Mouse (Mus musculus): Measurements from ENCODE around the gene Bsdc1. TPM values are rescaled to one million over a fixed set of nuclear protein-coding genes. Genes with fewer than 3 reads are reported as not detected.

Bsdc1 gene
- polyA plus RNA-seq, 2 experiments: 34.7 to 52.1 TPM

DNA sequence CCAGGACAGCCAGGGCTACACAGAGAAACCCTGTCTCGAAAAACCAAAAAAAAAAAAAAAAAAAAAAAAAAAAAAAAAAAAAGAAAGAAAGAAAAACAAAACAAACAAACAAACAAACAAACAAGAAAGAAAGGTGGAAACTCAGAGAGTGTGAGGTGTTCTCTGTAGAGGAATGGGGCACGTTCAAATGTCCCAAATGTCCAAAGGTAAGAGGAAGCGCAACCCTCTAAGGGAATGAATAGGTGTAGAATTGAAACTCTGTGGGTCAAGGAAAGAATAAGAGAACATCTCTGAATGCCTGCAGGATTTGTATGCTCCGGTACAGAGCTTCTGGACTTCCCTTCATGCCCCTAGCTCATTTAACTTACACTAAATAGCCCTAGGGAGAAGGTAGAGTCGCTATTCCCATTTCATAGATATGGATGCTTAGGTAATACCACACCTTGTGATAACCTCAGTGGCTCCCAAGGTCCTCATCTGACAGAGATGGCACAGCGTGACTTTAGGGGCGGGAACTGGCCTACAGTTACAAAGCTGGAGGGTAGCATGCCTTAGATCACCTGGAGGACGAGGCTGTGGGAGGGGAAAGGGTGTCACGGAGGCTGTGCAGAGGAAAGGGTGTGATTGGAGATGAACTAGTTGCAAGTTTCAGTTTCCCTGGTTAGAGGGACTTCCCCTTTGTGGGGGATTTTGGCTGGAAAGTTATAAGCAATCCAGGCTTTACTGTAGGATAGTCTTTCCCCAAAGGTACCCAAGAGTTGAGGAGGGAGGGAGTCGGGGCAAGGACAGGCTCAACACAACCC, 46.3 kb downstream of the Bsdc1 start:
- ATAC-seq (ENCODE audit: insufficient read depth) (no peak), DNase-seq (ENCODE audit: low read depth in 3 of 3, low spot score in 3 of 3) (no peak)
- Histone ChIP-seq H3K36me3 (replicated peaks; ENCODE audit: control insufficient read depth, insufficient read depth, low read depth) (no peaks in the 10 kb centered on the region), H3K27me3 (ENCODE audit: control insufficient read depth, insufficient read depth, low read length) (peaks cover 3% of the 10 kb centered on the region), H3K9me3 (ENCODE audit: control insufficient read depth, low read length) (no peaks in the 10 kb centered on the region), H3K4me3 (ENCODE audit: insufficient read depth in 1 of 2, low read depth in 2 of 2, low read length in 2 of 2) (no peak overlapping the region), H3K9ac (replicated peaks) (no peak overlapping the region), H3K4me1 (replicated peaks; ENCODE audit: control insufficient read depth in 2 of 2, insufficient read depth in 2 of 2, low read length in 1 of 2) (peaks cover 0 to 3% of the 10 kb centered on the region in 2 experiments; a peak in 1 of 4 replicates), H3K4me2 (ENCODE audit: low read depth) (no peak overlapping the region), H3K27ac (no peak overlapping the region)
- TF ChIP-seq EP300 (IDR thresholded peaks at IDR 0.05; ENCODE audit: low read depth) (no peak), CTCF (IDR thresholded peaks at IDR 0.05; ENCODE audit: low read depth) (no peak)
- 42% methylated on average over 9 of the region's 10 CpGs for WGBS (ENCODE audit: insufficient replicate concordance)

DNA sequence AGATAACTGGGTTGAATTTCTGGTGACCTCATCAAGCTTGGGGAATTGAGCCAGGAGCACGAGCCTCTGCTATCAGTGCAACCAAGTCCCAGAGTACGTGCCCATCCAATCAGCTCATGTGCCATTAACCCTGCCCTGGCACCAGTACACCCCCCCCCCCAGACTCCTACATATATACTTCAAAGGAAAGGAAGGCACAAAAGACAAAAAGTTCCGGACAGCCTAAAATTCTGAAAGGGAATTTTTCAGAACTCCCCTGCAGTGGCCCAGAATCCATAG, 46.8 kb downstream of the Bsdc1 start:
- no peaks in the 10 kb centered on the region for H3K9me3 ChIP-seq (ENCODE audit: control insufficient read depth, low read length)
- H3K27ac ChIP-seq: no peak overlapping the region
- ATAC-seq (ENCODE audit: insufficient read depth) (no peak), DNase-seq (ENCODE audit: low read depth in 3 of 3, low spot score in 3 of 3) (no peak)
- H3K9ac ChIP-seq (replicated peaks): no peak overlapping the region
- H3K4me3 ChIP-seq (ENCODE audit: insufficient read depth in 1 of 2, low read depth in 2 of 2, low read length in 2 of 2): no peak overlapping the region
- WGBS (ENCODE audit: insufficient replicate concordance): 46% methylated on average over 3 of the region's 3 CpGs
- peaks cover 7% of the 10 kb centered on the region for H3K27me3 ChIP-seq (ENCODE audit: control insufficient read depth, insufficient read depth, low read length)
- TF ChIP-seq EP300 (IDR thresholded peaks at IDR 0.05; ENCODE audit: low read depth) (no peak), CTCF (IDR thresholded peaks at IDR 0.05; ENCODE audit: low read depth) (no peak)
- no peaks in the 10 kb centered on the region for H3K36me3 ChIP-seq (replicated peaks; ENCODE audit: control insufficient read depth, insufficient read depth, low read depth)
- H3K4me1 ChIP-seq (replicated peaks; ENCODE audit: control insufficient read depth in 2 of 2, insufficient read depth in 2 of 2, low read length in 1 of 2): 0 out of 4 replicates have a peak, but pooled peaks cover 0 to 3% of the 10 kb centered on the region in 2 experiments
- no peak overlapping the region for H3K4me2 ChIP-seq (ENCODE audit: low read depth)

DNA sequence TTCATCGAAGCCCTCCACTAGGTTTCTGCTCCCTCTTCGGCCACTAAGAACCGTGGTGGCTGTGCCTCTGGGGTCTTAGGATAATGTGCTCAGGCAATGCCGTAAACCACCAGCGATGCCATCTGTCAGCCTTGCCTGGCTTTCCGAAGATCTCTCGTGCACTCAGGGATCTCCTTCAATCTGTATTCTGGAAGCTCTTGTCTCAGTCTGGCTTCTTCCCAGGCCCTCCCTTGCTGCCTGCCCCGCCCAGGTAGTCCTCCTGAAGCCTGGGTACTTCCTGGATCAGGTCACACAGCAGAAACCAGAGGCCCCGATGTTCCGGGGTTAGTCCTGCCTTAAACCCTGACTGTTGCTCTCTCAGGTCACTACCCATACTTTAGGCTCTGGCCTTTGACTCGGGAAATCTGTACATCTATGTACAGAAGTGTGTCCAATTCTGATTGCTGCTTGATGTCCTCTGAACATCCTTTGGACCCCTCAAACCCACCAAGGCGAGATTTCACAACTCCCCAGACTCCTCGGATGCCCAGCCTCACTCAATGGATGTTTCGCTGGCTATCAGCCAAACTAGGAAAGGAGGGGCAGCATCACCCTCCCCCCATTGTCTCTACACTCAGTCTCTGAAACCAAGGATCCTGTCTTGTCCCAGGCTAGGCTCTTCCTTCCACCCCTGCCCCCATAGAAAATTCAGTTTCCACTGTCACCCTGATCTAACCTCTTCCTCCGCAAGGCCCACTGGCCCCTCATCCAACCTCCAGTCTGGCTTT, 47.6 kb downstream of the Bsdc1 start:
- Histone ChIP-seq H3K4me2 (ENCODE audit: low read depth) (no peak overlapping the region), H3K27me3 (ENCODE audit: control insufficient read depth, insufficient read depth, low read length) (peaks cover 13% of the 10 kb centered on the region)
- WGBS (ENCODE audit: insufficient replicate concordance): 56% methylated on average over 15 of the region's 15 CpGs

DNA sequence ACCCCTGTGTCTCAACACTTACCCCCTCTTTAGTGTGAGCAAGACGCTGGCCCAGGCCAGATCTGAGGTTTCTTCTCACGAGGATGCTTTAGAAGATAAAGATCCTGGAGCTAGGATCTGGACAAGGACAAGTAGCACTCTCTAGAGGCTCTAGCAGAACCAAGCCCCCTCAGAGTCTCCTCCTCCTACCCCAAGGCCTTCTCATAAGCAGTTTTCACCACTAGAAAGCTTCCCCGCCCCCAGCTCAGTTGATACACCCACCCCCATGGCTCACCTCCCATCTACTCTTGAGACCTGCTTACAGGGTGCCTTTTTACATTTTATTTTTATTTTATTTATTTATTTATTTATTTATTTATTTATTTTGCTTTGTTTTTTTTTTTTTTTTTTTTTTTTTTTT, 48.3 kb downstream of the Bsdc1 start:
- peaks cover 0 to 5% of the 10 kb centered on the region in 2 experiments; a peak in 1 of 4 replicates for H3K4me1 ChIP-seq (replicated peaks; ENCODE audit: control insufficient read depth in 2 of 2, insufficient read depth in 2 of 2, low read length in 1 of 2)
- H3K27me3 ChIP-seq (ENCODE audit: control insufficient read depth, insufficient read depth, low read length): peaks cover 13% of the 10 kb centered on the region
- H3K27ac ChIP-seq: no peak overlapping the region
- ATAC-seq (ENCODE audit: insufficient read depth): no peak
- no peaks in the 10 kb centered on the region for H3K9me3 ChIP-seq (ENCODE audit: control insufficient read depth, low read length)
- TF ChIP-seq EP300 (IDR thresholded peaks at IDR 0.05; ENCODE audit: low read depth): no peak
- no peak for TF ChIP-seq CTCF (IDR thresholded peaks at IDR 0.05; ENCODE audit: low read depth)
- 41% methylated on average over 3 of the region's 3 CpGs for WGBS (ENCODE audit: insufficient replicate concordance)
- H3K4me3 ChIP-seq (ENCODE audit: insufficient read depth in 1 of 2, low read depth in 2 of 2, low read length in 2 of 2): no peak overlapping the region
- H3K9ac ChIP-seq (replicated peaks): no peak overlapping the region
- H3K36me3 ChIP-seq (replicated peaks; ENCODE audit: control insufficient read depth, insufficient read depth, low read depth): no peaks in the 10 kb centered on the region
- DNase-seq (ENCODE audit: low read depth in 3 of 3, low spot score in 3 of 3): no peak
- H3K4me2 ChIP-seq (ENCODE audit: low read depth): no peak overlapping the region

More for the DNA sequence above, 47.6 kb downstream of the Bsdc1 start:
- Histone ChIP-seq H3K36me3 (replicated peaks; ENCODE audit: control insufficient read depth, insufficient read depth, low read depth) (no peaks in the 10 kb centered on the region), H3K4me1 (replicated peaks; ENCODE audit: control insufficient read depth in 2 of 2, insufficient read depth in 2 of 2, low read length in 1 of 2) (peaks cover 0 to 5% of the 10 kb centered on the region in 2 experiments; a peak in 1 of 4 replicates), H3K9ac (replicated peaks) (no peak overlapping the region), H3K9me3 (ENCODE audit: control insufficient read depth, low read length) (no peaks in the 10 kb centered on the region), H3K4me3 (ENCODE audit: insufficient read depth in 1 of 2, low read depth in 2 of 2, low read length in 2 of 2) (no peak overlapping the region), H3K27ac (no peak overlapping the region)
- no peak for TF ChIP-seq CTCF (IDR thresholded peaks at IDR 0.05; ENCODE audit: low read depth)
- TF ChIP-seq EP300 (IDR thresholded peaks at IDR 0.05; ENCODE audit: low read depth): no peak
- DNase-seq (ENCODE audit: low read depth in 3 of 3, low spot score in 3 of 3): no peak
- ATAC-seq (ENCODE audit: insufficient read depth): no peak
